Mouse (Mus musculus): Measurements from ENCODE around the gene Pigc.
A peak's percentile ranks its signal among the peaks of the same experiment; 100 is the strongest.

Pigc gene

DNA sequence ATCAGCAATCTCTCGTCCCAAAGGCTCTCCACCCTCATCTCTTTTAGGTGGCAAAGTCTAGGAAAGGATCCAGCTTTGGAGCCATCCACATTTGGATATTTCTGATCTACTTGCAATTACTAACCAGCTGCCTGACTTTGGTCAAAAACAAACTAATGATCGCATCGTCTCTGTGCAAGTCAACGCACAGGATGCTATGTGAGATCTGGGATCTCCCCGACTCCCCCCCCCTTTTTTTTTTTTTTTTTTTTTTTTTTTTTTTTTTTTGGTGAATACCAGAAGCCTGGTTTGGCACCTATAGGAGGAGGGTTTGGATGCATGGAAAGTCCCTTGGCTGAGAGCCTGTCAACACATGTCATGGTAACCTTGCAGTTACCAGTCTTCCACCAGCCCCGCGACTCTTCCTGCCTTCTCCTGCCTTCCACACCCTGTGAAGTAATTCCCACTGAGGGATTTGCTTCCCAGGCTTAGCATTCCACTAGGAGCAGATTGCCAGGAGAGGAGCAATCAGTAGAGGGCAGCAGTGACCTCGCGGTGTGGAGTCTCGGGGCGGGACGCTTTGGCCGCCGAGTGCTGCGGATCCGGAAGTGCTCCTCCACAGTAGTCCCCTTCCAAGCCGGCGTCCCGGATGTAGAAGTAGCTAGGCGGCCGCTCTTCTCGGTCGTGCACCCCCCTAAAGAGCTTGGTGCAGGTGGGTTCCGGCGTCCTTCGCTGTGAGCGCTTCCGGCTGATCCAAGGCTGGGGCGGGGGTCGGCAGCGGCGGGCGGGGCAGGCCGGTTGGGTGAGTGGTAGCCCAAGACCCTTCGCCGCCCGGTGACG lies at the start of gene Pigc:
Gene Pigc (plus strand): TSS at position 598 of the 819 bp plus-strand sequence.
- peak; percentile 86 to 88 for DNase-seq (ENCODE audit: low spot score in 2 of 2)

DNA sequence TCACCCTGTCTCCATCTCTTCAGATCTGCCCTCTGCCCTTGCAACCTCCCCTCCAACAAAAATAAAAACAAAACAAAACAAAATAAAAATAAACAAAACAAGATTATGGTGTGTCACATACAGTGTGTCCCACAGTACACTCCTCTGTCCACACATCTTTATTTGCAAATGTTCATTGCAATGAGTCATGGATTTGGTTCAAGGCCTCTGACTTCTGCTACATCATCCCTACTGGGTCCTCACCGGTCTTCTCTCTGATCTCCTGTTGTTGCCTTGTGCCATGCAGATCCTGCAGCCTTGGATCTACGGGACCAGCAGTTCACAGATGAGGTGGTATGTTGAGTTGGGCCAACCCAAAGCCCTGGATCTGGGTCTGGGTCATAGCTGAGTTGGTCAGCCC lies 49.4 kb upstream of the Pigc start:
- no peak for DNase-seq (ENCODE audit: low spot score in 2 of 2)

DNA sequence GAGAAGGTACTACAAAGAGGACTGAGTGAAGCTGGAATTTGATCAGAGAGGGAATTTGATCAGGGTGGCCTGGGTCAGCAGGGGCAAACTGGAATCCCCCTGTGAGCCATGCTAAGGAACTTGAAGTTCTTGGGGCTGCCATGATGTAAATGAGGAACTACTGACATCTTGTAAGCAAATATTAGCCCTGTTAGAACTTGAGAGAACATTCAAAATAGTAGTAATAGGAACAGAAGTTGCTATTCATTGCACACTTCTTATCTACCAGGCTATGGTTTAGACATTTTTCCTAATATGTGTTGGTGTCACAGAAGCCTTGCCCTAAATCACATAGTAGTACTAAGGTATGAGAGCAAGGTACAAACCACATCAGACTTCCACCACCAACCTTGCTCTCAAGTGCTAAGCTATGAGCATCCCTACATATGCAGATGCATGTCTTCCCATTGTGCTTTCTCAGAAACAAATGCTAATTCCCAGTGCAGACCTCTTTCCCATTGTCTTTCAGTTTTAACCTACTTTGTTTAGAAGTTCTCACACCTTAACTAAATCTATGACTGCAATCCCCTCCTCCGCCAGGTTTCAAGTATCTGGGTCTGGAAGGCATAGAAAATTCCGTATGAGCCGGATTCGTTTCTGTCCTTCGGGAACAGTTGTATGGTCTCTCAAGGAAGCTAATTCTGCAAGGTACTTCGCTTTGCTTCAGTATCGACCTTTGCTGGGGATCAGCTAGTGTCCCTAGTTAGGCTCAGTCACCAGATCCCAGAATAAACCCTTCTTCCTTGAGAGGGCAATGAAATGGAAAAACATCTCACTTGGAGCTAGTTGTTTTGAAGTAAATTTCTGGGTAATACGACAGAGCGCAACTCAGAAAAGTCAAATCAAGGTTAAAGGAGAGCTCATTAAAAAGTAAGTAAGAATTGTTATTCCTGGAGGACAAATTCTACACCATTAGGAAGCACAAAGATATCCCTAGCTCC lies 48.2 kb upstream of the Pigc start:
- no peak for DNase-seq (ENCODE audit: low spot score in 2 of 2)

DNA sequence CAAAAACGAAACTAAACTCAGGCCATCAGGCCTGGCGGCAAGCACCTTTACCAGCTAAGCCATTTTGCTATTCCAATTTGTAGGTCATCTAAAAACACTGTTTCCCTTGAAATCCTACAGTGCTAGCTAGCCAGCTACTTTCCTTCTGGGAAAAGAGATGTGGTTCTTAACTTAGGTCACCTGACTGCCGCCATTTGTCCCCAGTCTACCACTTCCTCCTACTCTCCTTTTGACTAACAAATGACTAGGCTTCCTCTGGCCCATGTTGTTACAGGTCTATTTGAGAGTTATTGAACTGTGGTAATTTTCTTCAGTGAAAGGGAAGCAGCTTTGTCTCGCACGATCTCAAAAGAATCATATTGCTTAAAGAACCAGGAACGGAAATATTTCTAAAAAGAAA lies 47.1 kb upstream of the Pigc start:
- peak; percentile 34 to 41 for DNase-seq (ENCODE audit: low spot score in 2 of 2)

DNA sequence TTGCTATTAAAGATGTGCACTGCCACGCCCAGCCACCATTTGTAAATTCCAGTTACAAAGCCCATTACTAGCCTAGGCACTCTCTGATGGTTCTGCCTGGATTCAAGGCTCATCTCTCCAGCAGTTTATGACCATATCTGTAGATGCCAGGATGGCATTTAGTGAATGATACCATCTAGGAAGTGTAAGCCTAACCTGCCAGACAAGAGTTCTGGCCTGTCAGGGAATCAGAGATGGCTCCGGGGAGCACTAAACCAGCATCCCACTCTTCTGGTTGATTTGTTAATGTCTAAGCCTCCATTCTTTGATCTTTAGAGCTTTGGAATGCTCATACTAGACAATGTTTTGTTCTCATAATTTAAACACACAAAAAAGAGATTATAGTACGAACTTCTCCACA lies 44.7 kb upstream of the Pigc start:
- DNase-seq (ENCODE audit: low spot score in 2 of 2), result no peak

DNA sequence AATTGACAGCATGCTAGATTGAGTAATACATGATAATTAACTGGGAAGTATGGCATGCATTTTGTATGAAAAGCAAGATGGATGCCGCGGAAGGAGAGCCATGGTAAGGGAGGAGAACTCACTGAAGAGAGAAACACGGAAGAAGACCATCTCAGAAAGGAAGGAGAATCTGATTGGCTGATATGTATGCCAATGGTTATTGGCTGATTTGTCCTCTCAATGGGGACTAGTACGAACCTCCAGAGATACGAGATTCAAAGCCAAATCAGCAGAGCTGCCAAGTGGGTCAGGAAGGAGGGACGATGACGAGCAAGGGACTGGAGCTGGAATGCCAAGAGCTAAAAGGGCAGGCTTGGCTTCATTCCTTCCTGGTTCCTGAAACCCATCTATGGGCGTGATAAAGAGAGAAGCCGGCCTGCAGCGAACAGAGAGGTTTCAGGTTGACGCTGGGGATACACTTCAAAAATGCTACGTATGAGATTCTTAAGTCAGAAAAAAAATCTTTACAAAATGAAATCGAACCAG lies 43.6 kb upstream of the Pigc start:
- DNase-seq (ENCODE audit: low spot score in 2 of 2), result no peak

DNA sequence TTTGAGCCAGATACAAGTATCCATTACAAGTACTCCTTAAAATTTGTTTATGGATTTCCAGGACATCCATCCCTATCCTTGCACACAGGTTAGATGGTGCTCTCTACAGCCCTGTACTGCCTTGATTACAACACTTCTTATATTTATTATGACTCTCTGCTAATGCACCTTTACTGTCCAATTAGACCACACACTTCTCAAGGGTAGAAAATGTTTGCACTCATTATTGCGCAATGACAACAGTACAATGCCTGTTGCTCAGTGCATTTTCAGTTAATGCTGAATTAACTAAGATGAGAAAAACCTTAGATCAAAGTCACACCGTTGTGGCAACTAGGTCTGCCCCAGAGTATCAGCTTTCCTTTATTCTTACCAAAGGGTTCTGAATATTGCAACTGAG lies 41.0 kb upstream of the Pigc start:
- DNase-seq (ENCODE audit: low spot score in 2 of 2), result no peak

DNA sequence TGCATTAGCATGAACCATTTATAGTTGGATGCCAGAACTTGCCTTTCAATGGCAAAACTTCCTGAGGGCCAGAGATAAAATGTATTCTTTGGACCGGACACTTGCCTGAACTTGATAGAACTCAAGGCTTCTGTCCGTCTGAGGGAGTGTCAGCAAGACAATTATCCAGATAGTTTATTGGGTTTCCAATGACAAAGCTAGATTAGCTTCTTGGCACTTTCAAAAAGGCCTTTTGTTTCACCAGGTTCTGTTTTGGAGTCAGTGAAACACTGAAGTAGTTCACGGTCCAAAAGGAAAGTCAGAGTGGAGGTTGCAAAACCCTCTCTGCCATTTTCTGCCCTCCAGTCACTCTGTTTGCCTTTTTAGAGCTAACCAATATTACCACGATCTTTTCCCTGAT lies 37.7 kb upstream of the Pigc start:
- no peak for DNase-seq (ENCODE audit: low spot score in 2 of 2)

DNA sequence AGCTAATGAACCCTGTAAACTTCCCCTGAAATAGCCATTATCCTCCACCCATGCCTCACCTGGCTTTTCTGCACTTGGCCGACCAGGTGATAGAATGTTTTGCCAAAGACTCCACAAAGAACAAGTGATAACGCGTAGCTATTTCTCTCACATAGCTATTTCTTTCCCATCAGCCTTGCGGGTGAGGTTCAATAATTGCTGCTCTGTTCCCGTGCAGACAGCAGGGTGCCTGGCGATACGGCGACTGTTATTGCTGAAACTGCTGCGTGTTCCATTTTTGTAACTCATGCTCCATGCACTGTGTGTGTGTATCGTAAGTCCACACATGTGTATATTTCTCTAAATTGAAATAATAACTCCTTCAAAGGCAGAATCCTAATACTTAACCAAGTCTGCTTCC lies 37.2 kb upstream of the Pigc start:
- no peak for DNase-seq (ENCODE audit: low spot score in 2 of 2)

DNA sequence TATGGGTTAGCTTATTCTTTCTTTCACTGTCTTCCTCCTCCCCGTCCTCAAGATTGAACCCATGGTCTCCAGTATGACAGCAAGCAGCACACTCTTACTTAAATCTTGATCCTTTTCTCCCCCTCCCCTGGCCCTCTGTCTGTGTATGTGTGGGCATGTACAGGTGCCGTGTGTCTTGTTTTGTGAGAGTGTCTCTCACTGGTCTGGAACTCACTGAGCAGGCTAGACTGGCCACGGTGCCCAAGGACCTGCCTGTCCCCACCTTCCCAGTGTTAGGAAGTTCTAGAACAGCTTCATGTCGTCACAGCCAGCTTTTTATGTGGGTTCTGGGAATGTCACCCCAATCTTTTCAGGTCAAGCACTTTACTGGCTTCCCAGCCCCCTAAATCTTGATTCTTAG lies 36.7 kb upstream of the Pigc start:
- DNase-seq (ENCODE audit: low spot score in 2 of 2), result no peak

DNA sequence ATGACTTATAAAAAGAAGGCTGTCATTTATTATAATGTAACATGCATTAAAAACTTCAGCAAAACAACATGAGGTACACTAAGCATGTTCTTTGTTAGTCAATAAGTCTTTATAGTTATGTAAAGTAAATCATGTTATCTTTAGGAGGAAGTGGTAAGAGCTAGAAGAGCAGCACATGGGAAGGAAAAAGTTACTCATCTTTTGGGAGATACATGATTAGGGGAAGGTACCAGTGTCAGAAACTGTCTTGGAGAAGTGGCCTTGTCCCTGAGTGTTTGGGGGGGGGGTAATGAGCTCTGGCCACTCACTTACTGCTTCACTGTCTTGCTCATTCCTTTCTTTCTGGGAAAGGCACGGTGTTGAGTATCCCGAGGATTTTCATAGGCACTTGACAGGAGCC lies 26.9 kb upstream of the Pigc start:
- no peak for DNase-seq (ENCODE audit: low spot score in 2 of 2)

DNA sequence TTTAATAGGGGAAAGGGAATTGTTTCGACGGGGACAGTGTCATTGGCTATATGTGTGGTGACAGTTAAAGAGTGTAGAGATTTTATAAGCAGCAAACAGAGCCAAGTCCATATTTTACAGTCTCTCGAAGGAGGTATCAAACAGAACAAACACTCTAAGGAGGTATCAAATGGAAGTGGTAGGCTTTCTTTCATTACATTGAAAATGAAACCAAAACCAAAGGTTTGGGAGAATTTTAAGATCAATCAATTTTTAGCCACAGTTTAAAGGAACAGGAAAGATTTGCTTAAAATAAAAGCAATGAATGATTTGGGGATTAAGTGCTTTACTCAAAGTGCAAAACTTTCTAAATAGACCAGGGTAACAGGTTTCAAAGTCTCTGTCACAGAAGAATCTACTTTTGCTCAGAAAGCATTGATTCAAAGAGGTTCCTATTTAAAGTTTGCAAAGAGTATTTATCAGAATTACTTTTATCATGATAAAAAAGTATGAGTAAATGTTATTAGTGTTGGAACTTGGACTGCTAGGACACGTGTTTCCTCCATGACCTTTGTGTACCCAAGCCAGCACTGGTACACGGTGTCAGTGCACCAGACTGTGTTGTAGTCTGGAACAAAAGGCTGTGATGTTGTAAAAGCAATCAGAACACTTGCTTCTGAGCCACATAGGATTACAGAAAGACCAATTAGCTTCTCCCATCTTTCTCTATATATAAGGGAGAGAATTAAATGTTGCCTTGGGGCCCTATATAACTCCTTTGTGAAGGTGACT lies 17.8 kb upstream of the Pigc start:
- DNase-seq (ENCODE audit: low spot score in 2 of 2), result no peak

DNA sequence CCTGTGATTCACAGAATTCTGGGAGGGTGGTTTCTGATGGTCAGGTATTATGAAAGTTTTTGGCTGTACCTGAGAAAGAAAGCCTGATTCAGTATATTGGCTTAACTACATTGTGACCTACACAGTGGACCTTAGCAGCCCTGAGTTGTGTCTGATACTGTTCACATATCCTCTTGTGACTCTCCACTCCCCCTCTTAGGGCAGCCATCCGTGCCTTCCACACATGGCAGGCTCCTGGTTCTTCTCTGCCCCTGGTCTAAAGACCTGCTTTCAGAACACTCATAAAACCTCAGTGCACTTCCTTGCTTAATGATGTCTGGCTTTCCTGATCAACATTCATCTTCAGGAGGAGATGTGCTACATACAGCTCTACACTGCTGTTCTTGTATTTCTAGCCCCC lies 16.4 kb upstream of the Pigc start:
- DNase-seq (ENCODE audit: low spot score in 2 of 2), result no peak

DNA sequence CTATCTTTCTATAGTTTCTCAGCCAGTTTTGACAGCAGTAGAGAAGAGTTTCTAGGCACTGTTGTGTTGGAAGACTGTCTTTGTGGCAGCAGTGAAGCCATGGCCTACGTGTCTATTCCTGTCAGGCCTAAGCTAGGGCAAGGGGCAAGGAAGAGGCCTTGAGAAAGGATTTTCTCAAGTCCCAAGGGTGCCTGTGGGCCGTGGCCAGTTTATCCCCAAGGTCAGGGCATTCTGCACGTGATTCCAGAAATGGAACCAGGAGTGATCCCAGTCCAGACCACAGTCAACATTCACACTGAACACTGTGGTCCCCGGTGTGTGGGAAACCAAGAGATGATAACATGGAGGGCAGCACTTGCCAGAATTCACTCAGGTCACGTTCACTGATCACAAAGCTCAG lies 13.1 kb upstream of the Pigc start:
- DNase-seq (ENCODE audit: low spot score in 2 of 2), result no peak

DNA sequence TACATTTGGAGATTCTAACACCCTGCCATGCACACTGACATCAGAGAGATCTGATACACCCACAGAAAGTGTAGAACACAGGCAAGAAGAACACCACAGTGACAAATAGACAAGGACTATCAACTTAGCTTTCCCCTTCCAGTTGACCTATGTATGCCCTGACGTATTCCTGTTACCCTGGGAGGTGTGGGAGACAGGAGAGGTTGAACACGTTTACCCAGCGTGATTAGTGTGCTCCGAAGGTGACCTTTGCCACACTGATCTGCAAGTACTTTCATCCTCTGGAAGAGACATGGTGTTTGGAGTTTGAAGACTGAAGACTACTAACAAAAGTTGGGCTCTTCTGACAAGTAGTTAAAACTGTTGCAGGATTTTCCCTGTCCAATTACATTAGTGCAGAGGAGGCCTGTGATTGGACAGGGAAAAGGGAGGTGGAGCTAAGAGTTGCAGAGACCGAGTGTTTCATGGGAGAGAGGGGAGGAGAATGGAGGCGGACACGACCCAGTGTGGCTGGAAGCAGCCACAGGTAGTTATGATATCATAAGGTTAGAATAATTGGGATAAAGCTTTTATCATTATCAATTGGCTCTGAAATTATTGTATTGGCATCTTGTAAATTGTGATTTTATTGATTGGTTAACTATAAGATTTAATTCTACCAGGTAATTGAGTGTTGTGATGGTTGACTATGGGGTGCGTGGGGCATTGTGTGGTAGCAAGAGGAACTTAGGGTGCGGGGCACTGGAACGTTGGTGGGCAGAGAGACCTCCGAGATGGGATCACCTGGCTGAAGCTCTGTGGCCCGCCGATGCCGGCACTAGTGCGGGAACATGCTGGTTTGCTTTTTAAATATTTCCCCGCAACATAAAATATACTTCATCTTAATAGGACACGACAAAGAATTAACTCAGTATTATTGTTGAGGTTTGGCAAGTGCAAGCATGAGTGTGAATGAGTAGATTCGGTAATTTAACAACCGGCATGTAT lies 10.7 kb upstream of the Pigc start:
- no peak for DNase-seq (ENCODE audit: low spot score in 2 of 2)

DNA sequence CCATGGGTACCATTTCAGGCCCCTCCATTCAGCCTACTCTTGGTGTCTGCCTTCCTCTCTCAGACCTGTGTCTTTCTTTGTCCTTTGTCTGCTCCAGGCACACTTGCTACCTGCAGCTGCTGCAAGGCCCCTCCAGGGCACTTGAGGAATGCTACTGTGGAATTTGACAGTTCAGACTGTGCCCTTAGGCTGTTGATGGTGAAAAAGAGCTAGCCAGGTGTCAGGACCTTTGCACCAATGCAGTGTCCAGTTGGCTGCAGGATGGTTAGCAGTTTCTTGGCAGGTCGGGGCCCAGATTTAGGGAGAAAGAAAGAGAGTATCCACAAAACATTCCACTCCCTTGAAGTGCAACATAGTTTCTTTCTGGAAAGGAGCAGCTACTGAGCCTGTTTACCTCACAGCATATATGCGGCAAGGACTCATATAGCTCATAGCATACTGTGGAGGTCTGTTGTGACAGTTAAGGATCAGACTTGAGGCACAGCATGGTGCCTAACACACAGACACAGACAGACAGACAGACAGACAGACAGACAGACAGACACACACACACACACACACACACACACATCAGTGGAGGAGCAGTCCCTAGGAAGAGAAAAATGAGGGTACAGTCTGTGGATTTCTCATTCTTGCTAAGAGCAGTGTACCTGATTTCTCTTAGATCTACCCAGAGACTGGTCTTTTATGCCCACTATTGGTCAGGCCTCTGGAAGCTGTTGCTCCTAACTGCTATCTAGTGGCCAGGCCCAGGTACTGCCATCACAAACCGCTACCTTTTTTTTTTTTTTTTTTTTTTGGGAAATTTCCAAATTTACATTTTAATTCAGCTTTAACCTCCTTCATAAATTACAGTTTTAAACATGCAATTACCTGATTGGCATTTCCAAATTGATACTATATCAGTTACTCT lies 6.3 kb upstream of the Pigc start:
- DNase-seq (ENCODE audit: low spot score in 2 of 2), result no peak

DNA sequence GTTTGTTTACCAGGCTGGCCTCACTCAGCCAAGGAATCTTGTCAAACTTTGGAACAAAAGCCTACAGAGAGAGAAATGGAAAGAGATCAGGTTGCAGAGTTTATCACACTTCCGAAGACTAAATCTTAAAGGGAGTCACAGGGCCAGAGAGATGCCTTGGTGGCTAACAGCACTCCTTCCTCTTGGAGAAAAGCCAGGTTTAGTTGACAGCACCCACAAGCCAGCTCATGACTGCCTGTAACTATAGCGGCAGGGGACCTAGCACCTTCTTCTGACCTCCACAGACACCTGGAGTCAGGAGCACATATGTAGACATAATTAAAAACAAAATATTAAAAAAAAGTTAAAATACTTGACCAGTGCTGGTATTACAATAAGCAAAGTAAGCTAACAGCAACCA lies 1.1 kb upstream of the Pigc start:
- no peak for DNase-seq (ENCODE audit: low spot score in 2 of 2)

DNA sequence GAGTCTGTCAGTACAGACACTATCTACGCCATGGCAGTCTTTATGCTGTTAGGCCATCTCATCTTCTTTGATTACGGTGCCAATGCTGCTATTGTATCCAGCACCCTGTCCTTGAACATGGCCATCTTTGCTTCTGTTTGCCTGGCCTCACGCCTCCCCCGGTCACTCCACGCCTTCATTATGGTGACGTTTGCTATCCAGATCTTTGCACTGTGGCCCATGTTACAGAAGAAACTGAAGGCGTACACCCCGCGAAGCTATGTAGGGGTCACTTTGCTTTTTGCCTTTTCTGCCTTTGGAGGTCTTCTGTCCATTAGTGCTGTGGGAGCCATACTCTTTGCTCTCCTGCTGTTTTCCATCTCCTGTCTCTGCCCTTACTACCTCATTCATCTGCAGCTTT lies 1.9 kb downstream of the Pigc start:
- no peak for DNase-seq (ENCODE audit: low spot score in 2 of 2)

DNA sequence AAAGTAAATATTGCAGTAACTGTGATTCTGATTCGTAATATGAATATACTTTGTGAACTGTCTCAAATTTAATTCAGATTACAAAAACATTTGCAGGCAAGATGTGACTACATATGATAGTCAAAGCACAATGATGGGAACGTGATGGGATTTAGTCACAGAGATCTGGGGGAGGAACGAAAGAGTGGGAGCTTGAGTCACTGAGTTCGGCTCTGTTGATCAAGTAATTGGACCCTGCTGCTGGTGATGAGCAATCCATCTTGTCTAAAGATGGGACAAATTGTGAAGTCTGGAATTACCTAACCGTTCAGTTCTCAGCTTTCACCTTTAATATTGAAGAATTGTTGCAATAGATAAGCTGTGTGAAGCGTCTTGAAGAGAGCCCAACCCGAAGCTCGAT lies 3.2 kb downstream of the Pigc start:
- no peak for DNase-seq (ENCODE audit: low spot score in 2 of 2)

Data from spleen, postnatal 36 days (tissue).